ENCODE assay signal across 8 mouse cellular contexts in genomic region chr8:10154439-10154745, GRCm38 (mm10). TPM values are rescaled to one million over a fixed set of nuclear protein-coding genes. Genes with fewer than 3 reads are reported as not detected.
A peak's percentile ranks its signal among the peaks of the same experiment; 100 is the strongest.
DNase-seq lines count a peak whose midpoint lies in the region; ATAC-seq lines count a peak whose summit lies in the region.

No protein-coding gene starts in this region.

- 21% methylated on average over 4 of the region's 4 CpGs for WGBS in liver, embryonic 11.5 days
- WGBS in forebrain, embryonic 10.5 days, result 16% methylated on average over 4 of the region's 4 CpGs
- 22% methylated on average over 4 of the region's 4 CpGs for WGBS in limb, embryonic 13.5 days

- no peak overlapping the region for H3K27ac ChIP-seq in liver, embryonic 11.5 days (ENCODE audit: low read depth, low read length)
- peak overlapping the region; percentile 86; the same call in 1 of the 2 replicates for H3K27ac ChIP-seq in forebrain, embryonic 10.5 days
- H3K27ac ChIP-seq in limb, embryonic 13.5 days, result no peak overlapping the region

- no peak overlapping the region for H3K9ac ChIP-seq in liver, embryonic 11.5 days (ENCODE audit: low read depth, low read length)
- peak overlapping the region; percentile 67; the same call in 1 of the 2 replicates for H3K9ac ChIP-seq in limb, embryonic 13.5 days

- intact Hi-C loops in left cerebral cortex, postnatal 4 days (cut with DNase I), result loop anchor here (5.0 to 10.0 kb wide), 2 partner anchors 102 to 180 kb away; partner anchors contain the start of genes Abhd13 and Lig4

- no peak for ATAC-seq in liver, embryonic 11.5 days (replicated peaks; ENCODE audit: low FRiP score)
- no peak for ATAC-seq in limb, embryonic 13.5 days (ENCODE audit: low FRiP score, low read depth)

- DNase-seq in liver, embryonic 11.5 days (ENCODE audit: low spot score), result no peak
- DNase-seq in liver, result no peak
- peak; percentile 16 for DNase-seq in forebrain, embryonic 10.5 days (ENCODE audit: extremely low spot score, low spot score)
- DNase-seq in retina, embryonic 14.5 days (ENCODE audit: low spot score), result peak; percentile 38
- DNase-seq in cerebellum, adult 8-10 months, result no peak
- DNase-seq in frontal cortex, postnatal 25 days (ENCODE audit: low spot score in 2 of 2), result no peak
- no peak for DNase-seq in left cerebral cortex, postnatal 4 days

- peaks cover 21% of the 10 kb centered on the region for H3K27me3 ChIP-seq in liver, embryonic 11.5 days (replicated peaks; ENCODE audit: control insufficient read depth, insufficient read depth, low read length)
- H3K27me3 ChIP-seq in forebrain, embryonic 10.5 days (ENCODE audit: poor library complexity, severe bottlenecking), result peaks cover 38% of the 10 kb centered on the region
- peaks cover 35% of the 10 kb centered on the region for H3K27me3 ChIP-seq in limb, embryonic 13.5 days

- no peaks in the 10 kb centered on the region for H3K9me3 ChIP-seq in liver, embryonic 11.5 days (ENCODE audit: control insufficient read depth, low read length)
- no peaks in the 10 kb centered on the region for H3K9me3 ChIP-seq in forebrain, embryonic 10.5 days
- H3K9me3 ChIP-seq in limb, embryonic 13.5 days, result 0 out of 2 replicates have a peak, but pooled peaks cover 6% of the 10 kb centered on the region

- H3K36me3 ChIP-seq in liver, embryonic 11.5 days (ENCODE audit: control insufficient read depth, insufficient read depth, low read length), result no peaks in the 10 kb centered on the region
- no peaks in the 10 kb centered on the region for H3K36me3 ChIP-seq in forebrain, embryonic 10.5 days (replicated peaks)
- no peaks in the 10 kb centered on the region for H3K36me3 ChIP-seq in limb, embryonic 13.5 days

- no peak overlapping the region for H3K4me3 ChIP-seq in liver, embryonic 11.5 days (ENCODE audit: low read depth, low read length)
- peak overlapping the region; percentile 81 for H3K4me3 ChIP-seq in forebrain, embryonic 10.5 days
- peak overlapping the region; percentile 63 for H3K4me3 ChIP-seq in limb, embryonic 13.5 days

- H3K4me2 ChIP-seq in liver, embryonic 11.5 days, result peak overlapping the region; percentile 61
- H3K4me2 ChIP-seq in limb, embryonic 13.5 days (replicated peaks), result peak overlapping the region; percentile 86

- no peaks in the 10 kb centered on the region for H3K4me1 ChIP-seq in liver, embryonic 11.5 days (replicated peaks; ENCODE audit: control insufficient read depth, insufficient read depth, low read length)
- peaks cover 15% of the 10 kb centered on the region for H3K4me1 ChIP-seq in forebrain, embryonic 10.5 days
- peaks cover 6% of the 10 kb centered on the region; the same call in 1 of the 2 replicates for H3K4me1 ChIP-seq in limb, embryonic 13.5 days

RNA-seq across cellular contexts. Expression of gene Myo16, which starts 0.7 kb away (rescaled TPM):
- 0.07 and 0.08 TPM in 2 replicates for polyA plus RNA-seq in liver, embryonic 11.5 days (2014; fragmentation: Nextera tagmentation; extraction: Ambion mirVana)
- 0.50 and 0.64 TPM in 2 replicates for polyA plus RNA-seq in forebrain, embryonic 10.5 days (2016; fragmentation: Nextera tagmentation; extraction: Ambion mirVana)
- 0.54 and 0.70 TPM in 2 replicates for polyA plus RNA-seq in limb, embryonic 13.5 days (2015; fragmentation: Nextera tagmentation; extraction: Ambion mirVana)
- 100 to 1,000 TPM; 117 to 126 TPM for total RNA-seq in left cerebral cortex, postnatal 4 days (2021)

Comparison
In these comparisons a context has a peak if more than half of its experiments do, and no peak if none do; other contexts are left out.
1. DNase-seq: peak in forebrain, embryonic 10.5 days (single experiment) and retina, embryonic 14.5 days (single experiment); none in liver, embryonic 11.5 days (single experiment), liver (single experiment), cerebellum, adult 8-10 months (single experiment), frontal cortex, postnatal 25 days (0 of 2) and left cerebral cortex, postnatal 4 days (single experiment).